Mouse (Mus musculus) stomach, adult 2 months (tissue): ENCODE measurements around the gene Def6. TPM values are rescaled to one million over a fixed set of nuclear protein-coding genes. Genes with fewer than 3 reads are reported as not detected.

Experiments
- polyA plus RNA-seq: library from polyadenylated mRNA; depleted of rRNA; stranded (reverse); fragments of >200 nt; gene quantifications from 2 replicates; pipeline ENCODE4 v1.2.3, GENCODE M21; 2012; rRNA removed

The Def6 gene
- 4.4 and 6.3 TPM in 2 replicates for polyA plus RNA-seq

DNA sequence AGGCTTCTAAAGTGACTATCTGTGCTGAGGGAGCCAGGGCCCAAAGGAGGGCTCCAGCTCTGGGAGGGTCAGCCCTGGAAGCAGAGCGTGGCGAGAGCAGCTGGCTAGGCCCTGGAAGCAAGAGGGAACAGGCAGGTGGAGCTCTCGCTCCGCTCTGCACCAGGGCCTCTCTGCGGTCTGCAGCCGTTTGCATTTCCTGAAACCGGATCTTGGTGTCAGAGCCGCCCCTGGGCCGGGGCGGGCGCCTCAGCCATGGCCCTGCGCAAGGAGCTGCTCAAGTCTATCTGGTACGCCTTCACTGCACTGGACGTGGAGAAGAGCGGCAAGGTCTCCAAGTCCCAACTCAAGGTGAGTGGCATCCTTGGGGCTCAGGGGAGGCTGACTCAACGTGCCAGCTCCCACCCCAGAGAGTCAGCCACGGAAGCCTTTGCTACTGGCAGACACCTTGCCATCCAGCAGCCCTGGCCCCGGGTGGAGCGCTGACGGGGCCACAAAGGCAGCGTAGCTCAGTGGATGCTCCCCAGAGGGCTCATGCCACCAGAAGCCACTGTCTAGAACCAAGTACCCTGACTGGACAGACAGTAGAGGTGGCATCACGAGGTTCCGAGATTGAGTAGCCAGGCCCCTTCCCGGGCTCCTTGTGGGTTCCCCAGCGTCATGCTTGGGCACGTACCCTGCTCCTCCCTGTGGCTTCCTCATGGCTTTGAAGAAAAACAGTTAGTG, at the start of gene Def6:
TSS of gene Def6 (plus strand) at position 188 of the 723 bp plus-strand sequence.

GRCm38 (mm10) chr17:28176775-28177539, 30.6 kb upstream of the Def6 start, which contains the start of gene Zfp523:
TSS of gene Zfp523 (plus strand) at chr17:28177129.

GRCm38 (mm10) chr17:28232475-28233060, 25.0 kb downstream of the Def6 start, which contains the start of gene Ppard:
TSS of gene Ppard (plus strand) at chr17:28232700.

Other genes starting within 250 kb of the Def6 start
- gene Tcp11, start 127.1 kb upstream of the Def6 start, polyA plus RNA-seq = 0.68 and 1.00 TPM in 2 replicates
- gene Scube3, start 65.6 kb upstream of the Def6 start, polyA plus RNA-seq = 0.42 and 1.0 TPM in 2 replicates
- 39.0 and 39.4 TPM in 2 replicates for gene Zfp523, start 30.6 kb upstream of the Def6 start, polyA plus RNA-seq
- gene Ppard, start 24.9 kb downstream of the Def6 start, polyA plus RNA-seq = 54.9 and 58.3 TPM in 2 replicates
- 10.3 and 13.1 TPM in 2 replicates for gene Fance, start 105.7 kb downstream of the Def6 start, polyA plus RNA-seq
- gene Rpl10a, start 120.7 kb downstream of the Def6 start, polyA plus RNA-seq = 1,443 and 1,665 TPM in 2 replicates
- gene Tead3, start 143.0 kb downstream of the Def6 start, polyA plus RNA-seq = 28.1 and 33.5 TPM in 2 replicates
- gene Tulp1, start 157.4 kb downstream of the Def6 start, polyA plus RNA-seq = 0.71 and 0.75 TPM in 2 replicates